ENCODE assay signal across 9 mouse cellular contexts in genomic region chr7:39545134-39545533, GRCm38 (mm10). TPM values are rescaled to one million over a fixed set of nuclear protein-coding genes. Genes with fewer than 3 reads are reported as not detected.
DNase-seq lines count a peak whose midpoint lies in the region; ATAC-seq lines count a peak whose summit lies in the region.
"Had no signal": no experiment of that assay in that cellular context is flagged by ENCODE, and none has a peak within 500 bp of the region (broad histone marks: within the 10 kb centered on the region; RNA-seq: fewer than 3 reads in every experiment).

No protein-coding gene starts in this region.

- H3K4me1 ChIP-seq in kidney, embryonic 15.5 days: peaks cover 16% of the 10 kb centered on the region
- H3K4me1 ChIP-seq in embryonic facial prominence, embryonic 10.5 days: 0 out of 2 replicates have a peak, but pooled peaks cover 4% of the 10 kb centered on the region
- peaks cover 16% of the 10 kb centered on the region for H3K4me1 ChIP-seq in hindbrain, embryonic 15.5 days (replicated peaks)
- H3K4me1 ChIP-seq in midbrain, embryonic 14.5 days (ENCODE audit: control insufficient read depth, insufficient read depth, low read length): 0 out of 2 replicates have a peak, but pooled peaks cover 4% of the 10 kb centered on the region

- H3K4me3 ChIP-seq in kidney, embryonic 15.5 days (replicated peaks): peak overlapping the region; percentile 61
- H3K4me3 ChIP-seq in embryonic facial prominence, embryonic 10.5 days: peak overlapping the region; percentile 70
- peak overlapping the region; percentile 55 for H3K4me3 ChIP-seq in hindbrain, embryonic 15.5 days
- H3K4me3 ChIP-seq in midbrain, embryonic 14.5 days (replicated peaks; ENCODE audit: low read depth, low read length): peak overlapping the region; percentile 46

- no peak for DNase-seq in kidney, adult 18-20 months
- no peak for DNase-seq in embryonic facial prominence, embryonic 10.5 days (ENCODE audit: low spot score)
- no peak for DNase-seq in midbrain, embryonic 14.5 days
- no peak for DNase-seq in left cerebral cortex, adult 8-10 months (ENCODE audit: low spot score in 2 of 2)
- DNase-seq in ovary, postnatal 10 days (ENCODE audit: low spot score): no peak
- no peak for DNase-seq in thymus, postnatal 10 days (ENCODE audit: low spot score in 2 of 2)

- H3K27ac ChIP-seq in kidney, embryonic 15.5 days: peak overlapping the region; percentile 95
- H3K27ac ChIP-seq in embryonic facial prominence, embryonic 10.5 days (replicated peaks): peak overlapping the region; percentile 91
- H3K27ac ChIP-seq in hindbrain, embryonic 15.5 days (replicated peaks): peak overlapping the region; percentile 86
- peak overlapping the region; percentile 79; the same call in 1 of the 2 replicates for H3K27ac ChIP-seq in midbrain, embryonic 14.5 days (replicated peaks; ENCODE audit: low read depth, low read length)

- no peaks in the 10 kb centered on the region for H3K27me3 ChIP-seq in kidney, embryonic 15.5 days
- H3K27me3 ChIP-seq in embryonic facial prominence, embryonic 10.5 days (replicated peaks; ENCODE audit: low read depth, poor library complexity, severe bottlenecking): no peaks in the 10 kb centered on the region
- H3K27me3 ChIP-seq in hindbrain, embryonic 15.5 days: no peaks in the 10 kb centered on the region
- H3K27me3 ChIP-seq in midbrain, embryonic 14.5 days (ENCODE audit: control insufficient read depth, insufficient read depth, low read length): no peaks in the 10 kb centered on the region
- H3K27me3 ChIP-seq: Patski had no signal

- H3K4me2 ChIP-seq in kidney, embryonic 15.5 days: peak overlapping the region; percentile 63
- peak overlapping the region; percentile 83 for H3K4me2 ChIP-seq in hindbrain, embryonic 15.5 days
- H3K4me2 ChIP-seq in midbrain, embryonic 14.5 days (ENCODE audit: low read length): peak overlapping the region; percentile 78

- WGBS in kidney, embryonic 15.5 days: 37% methylated on average over 10 of the region's 10 CpGs
- 54% methylated on average over 10 of the region's 10 CpGs for WGBS in embryonic facial prominence, embryonic 10.5 days
- WGBS in hindbrain, embryonic 15.5 days: 40% methylated on average over 10 of the region's 10 CpGs
- WGBS in midbrain, embryonic 14.5 days: 51% methylated on average over 10 of the region's 10 CpGs

- H3K9ac ChIP-seq in kidney, embryonic 15.5 days: peak overlapping the region; percentile 69
- peak overlapping the region; percentile 65 for H3K9ac ChIP-seq in hindbrain, embryonic 15.5 days
- H3K9ac ChIP-seq in midbrain, embryonic 14.5 days (replicated peaks; ENCODE audit: low read length): peak overlapping the region; percentile 73; the same call in 1 of the 2 replicates

- ATAC-seq in kidney, embryonic 15.5 days (replicated peaks; ENCODE audit: low FRiP score): no peak
- no peak for ATAC-seq in hindbrain, embryonic 15.5 days (ENCODE audit: low FRiP score, low read depth)
- ATAC-seq in midbrain, embryonic 14.5 days (ENCODE audit: low FRiP score, low TSS enrichment): no peak

- H3K9me3 ChIP-seq in kidney, embryonic 15.5 days (replicated peaks): no peaks in the 10 kb centered on the region
- no peaks in the 10 kb centered on the region for H3K9me3 ChIP-seq in embryonic facial prominence, embryonic 10.5 days
- H3K9me3 ChIP-seq in hindbrain, embryonic 15.5 days: no peaks in the 10 kb centered on the region
- no peaks in the 10 kb centered on the region for H3K9me3 ChIP-seq in midbrain, embryonic 14.5 days (ENCODE audit: control insufficient read depth, low read length)

- H3K36me3 ChIP-seq in kidney, embryonic 15.5 days: no peaks in the 10 kb centered on the region
- H3K36me3 ChIP-seq in embryonic facial prominence, embryonic 10.5 days (replicated peaks): no peaks in the 10 kb centered on the region
- no peaks in the 10 kb centered on the region for H3K36me3 ChIP-seq in hindbrain, embryonic 15.5 days
- H3K36me3 ChIP-seq in midbrain, embryonic 14.5 days (ENCODE audit: control insufficient read depth, insufficient read depth, low read length): 0 out of 2 replicates have a peak, but pooled peaks cover 3% of the 10 kb centered on the region

RNA-seq across cellular contexts. Expression of gene Zfp619, which starts 27.6 kb away (rescaled TPM):
- polyA plus RNA-seq in kidney, embryonic 15.5 days (2015; fragmentation: Nextera tagmentation; extraction: Ambion mirVana): 1.8 and 2.1 TPM in 2 replicates
- 2.5 and 2.8 TPM in 2 replicates for polyA plus RNA-seq in embryonic facial prominence, embryonic 10.5 days (2016; fragmentation: Nextera tagmentation; extraction: Ambion mirVana)
- 2.5 and 2.7 TPM in 2 replicates for polyA plus RNA-seq in hindbrain, embryonic 15.5 days (2015; fragmentation: Nextera tagmentation; extraction: Ambion mirVana)
- 4.0 and 7.1 TPM in 2 replicates for polyA plus RNA-seq in midbrain, embryonic 14.5 days (2014; fragmentation: Nextera tagmentation; extraction: Ambion mirVana)
- total RNA-seq in left cerebral cortex, adult 8-10 months (2022): 1 to 10 TPM; 3.5 to 4.2 (median 3.9) TPM
